Mouse (Mus musculus): ENCODE results near the gene Rad51b. TPM values are rescaled to one million over a fixed set of nuclear protein-coding genes. Genes with fewer than 3 reads are reported as not detected.

The Rad51b gene
- polyA plus RNA-seq, 1 experiment from 2014 or later = 7.1 TPM

DNA sequence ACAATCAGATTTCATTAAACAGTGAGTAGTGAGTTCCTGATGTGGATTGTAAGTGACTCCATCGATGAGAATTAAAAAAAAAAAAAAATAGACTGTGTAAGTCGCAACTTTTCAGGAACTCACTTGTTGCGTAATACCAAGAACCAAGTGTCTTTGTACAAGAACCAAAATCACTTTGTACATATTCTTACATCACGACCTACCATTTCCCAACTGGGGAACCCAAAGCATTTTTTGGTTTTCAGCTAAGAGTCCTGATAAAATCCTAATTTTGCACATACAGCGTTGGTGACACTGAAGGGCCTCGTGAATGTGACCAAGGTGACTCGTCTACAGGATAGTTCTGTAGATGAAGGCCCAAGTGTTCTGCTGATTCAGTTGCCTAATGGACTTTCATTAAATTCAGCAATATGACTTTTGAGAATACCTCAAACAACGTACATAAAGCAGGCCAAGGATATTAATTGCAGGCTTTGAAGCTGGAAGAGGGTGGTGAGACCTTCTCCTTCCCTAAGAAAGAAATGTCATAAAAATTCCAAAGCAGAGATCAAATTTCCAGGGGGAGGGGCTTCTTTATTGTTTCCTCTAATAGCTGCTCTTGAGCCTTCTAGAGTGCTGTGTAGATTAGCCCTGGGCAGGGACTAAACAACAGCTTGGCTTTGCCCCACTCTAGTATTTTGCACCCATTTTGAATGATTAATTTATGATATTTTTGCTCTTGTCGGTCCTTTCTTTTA lies 316.9 kb downstream of the Rad51b start:
- DNase-seq (ENCODE audit: extremely low spot score, low spot score) = no peak
- peak overlapping the region; percentile 78 for H3K27ac ChIP-seq
- peaks cover 70% of the 10 kb centered on the region for H3K4me1 ChIP-seq

GRCm38 (mm10) chr12:79614583-79614953 lies 317.5 kb downstream of the Rad51b start:
- Histone ChIP-seq H3K27me3 (ENCODE audit: poor library complexity, severe bottlenecking) (peaks cover 22% of the 10 kb centered on the region), H3K36me3 (replicated peaks) (no peaks in the 10 kb centered on the region), H3K27ac (peak overlapping the region; percentile 78), H3K4me1 (peaks cover 64% of the 10 kb centered on the region), H3K4me3 (no peak overlapping the region), H3K9me3 (no peaks in the 10 kb centered on the region)
- no peak for DNase-seq (ENCODE audit: extremely low spot score, low spot score)
- 85% methylated on average over 2 of the region's 2 CpGs for WGBS

More for the DNA sequence above, 316.9 kb downstream of the Rad51b start:
- Histone ChIP-seq H3K27me3 (ENCODE audit: poor library complexity, severe bottlenecking) (peaks cover 22% of the 10 kb centered on the region), H3K36me3 (replicated peaks) (no peaks in the 10 kb centered on the region), H3K4me3 (no peak overlapping the region), H3K9me3 (no peaks in the 10 kb centered on the region)
- WGBS = 83% methylated on average over 9 of the region's 9 CpGs

- Histone ChIP-seq H3K36me3 (replicated peaks) (no peaks in the 10 kb centered on the region), H3K4me1 (peaks cover 52% of the 10 kb centered on the region), H3K27ac (0 out of 2 replicates have a peak overlapping the region, but pooled peaks have one; percentile 30), H3K27me3 (ENCODE audit: poor library complexity, severe bottlenecking) (peaks cover 11% of the 10 kb centered on the region), H3K9me3 (no peaks in the 10 kb centered on the region), H3K4me3 (no peak overlapping the region)
- WGBS = 83% methylated on average over 5 of the region's 5 CpGs
- no peak for DNase-seq (ENCODE audit: extremely low spot score, low spot score)
These were observed 318.7 kb downstream of the Rad51b start for GRCm38 (mm10) chr12:79615717-79616316.

DNA sequence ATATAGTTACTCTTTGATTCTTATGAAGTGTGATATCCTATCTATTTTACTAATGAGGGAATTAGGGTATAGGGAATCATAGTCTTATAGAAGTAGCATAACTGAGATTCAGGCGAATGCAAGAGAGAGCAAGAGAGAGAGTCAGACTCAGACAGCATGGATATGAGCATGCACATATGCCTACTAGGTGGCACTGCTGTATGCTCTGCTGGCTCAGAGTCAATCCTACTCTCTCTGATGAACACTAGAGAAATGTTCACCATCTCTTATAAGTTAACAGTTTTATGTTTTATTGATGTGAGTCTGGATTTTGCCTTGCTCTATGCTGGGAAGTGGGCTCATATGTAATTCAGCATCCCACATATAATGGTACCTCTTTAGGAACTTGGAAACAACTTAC lies 321.9 kb downstream of the Rad51b start:
- H3K36me3 ChIP-seq (replicated peaks) = no peaks in the 10 kb centered on the region
- 0 out of 2 replicates have a peak, but pooled peaks cover 4% of the 10 kb centered on the region for H3K27me3 ChIP-seq (ENCODE audit: poor library complexity, severe bottlenecking)
- DNase-seq (ENCODE audit: extremely low spot score, low spot score) = no peak
- H3K27ac ChIP-seq = no peak overlapping the region
- peaks cover 32% of the 10 kb centered on the region for H3K4me1 ChIP-seq
- 89% methylated on average over 1 of the region's 1 CpGs for WGBS
- no peak overlapping the region for H3K4me3 ChIP-seq
- no peaks in the 10 kb centered on the region for H3K9me3 ChIP-seq

GRCm38 (mm10) chr12:79620693-79621092 lies 323.6 kb downstream of the Rad51b start:
- WGBS = 85% methylated on average over 5 of the region's 5 CpGs
- Histone ChIP-seq H3K36me3 (replicated peaks) (no peaks in the 10 kb centered on the region), H3K27me3 (ENCODE audit: poor library complexity, severe bottlenecking) (0 out of 2 replicates have a peak, but pooled peaks cover 4% of the 10 kb centered on the region), H3K4me1 (peaks cover 34% of the 10 kb centered on the region), H3K27ac (no peak overlapping the region), H3K9me3 (no peaks in the 10 kb centered on the region), H3K4me3 (no peak overlapping the region)
- no peak for DNase-seq (ENCODE audit: extremely low spot score, low spot score)

- H3K27ac ChIP-seq = peak overlapping the region; percentile 67; the same call in 1 of the 2 replicates
These were observed 326.2 kb downstream of the Rad51b start for GRCm38 (mm10) chr12:79623308-79623707.

DNA sequence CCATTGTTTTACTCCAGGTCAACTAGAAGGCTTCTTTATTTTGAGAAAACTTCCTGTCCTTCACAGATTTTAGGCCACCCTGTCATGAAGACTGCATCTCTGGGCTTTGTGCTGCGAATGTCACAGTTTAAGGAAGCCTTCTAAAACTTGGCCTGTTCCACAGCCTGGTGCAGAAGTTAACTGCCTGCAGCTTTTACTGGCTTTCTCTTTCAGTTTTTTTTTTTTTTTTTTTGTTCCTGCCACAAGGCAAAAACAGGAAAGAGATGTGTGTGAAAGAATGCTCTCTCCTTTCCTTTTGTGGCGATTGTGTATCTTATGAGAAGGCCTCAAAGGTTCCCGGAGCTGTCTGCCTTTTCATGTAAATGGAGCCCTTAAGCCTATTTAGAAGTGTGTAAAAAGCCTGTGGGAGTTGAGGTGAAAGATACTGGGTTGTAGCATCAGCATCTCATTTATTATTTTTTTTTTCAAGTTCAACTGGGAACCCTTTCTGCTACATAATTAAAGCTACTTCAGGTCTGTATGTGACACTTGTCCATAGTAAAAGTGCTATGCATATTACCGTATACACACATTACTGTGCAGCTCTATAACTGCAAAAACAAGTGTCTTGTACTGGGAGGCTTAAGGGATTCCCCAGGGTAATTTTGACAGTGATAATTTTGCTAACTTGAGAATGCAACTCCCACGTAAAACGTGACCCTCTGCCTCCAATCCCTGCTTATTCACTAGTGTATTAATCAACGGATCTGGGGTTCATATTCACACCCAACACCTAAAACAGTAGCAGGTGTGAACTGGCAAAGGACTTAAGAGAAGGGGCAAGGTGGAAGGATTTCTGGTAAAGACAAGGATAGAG lies 328.8 kb downstream of the Rad51b start:
- WGBS = 18% methylated on average over 7 of the region's 7 CpGs
- H3K4me1 ChIP-seq = peaks cover 54% of the 10 kb centered on the region
- 0 out of 2 replicates have a peak, but pooled peaks cover 4% of the 10 kb centered on the region for H3K27me3 ChIP-seq (ENCODE audit: poor library complexity, severe bottlenecking)
- no peak overlapping the region for H3K4me3 ChIP-seq
- H3K9me3 ChIP-seq = no peaks in the 10 kb centered on the region
- H3K27ac ChIP-seq = peak overlapping the region; percentile 75
- DNase-seq (ENCODE audit: extremely low spot score, low spot score) = no peak
- no peaks in the 10 kb centered on the region for H3K36me3 ChIP-seq (replicated peaks)

More at GRCm38 (mm10) chr12:79623308-79623707, 326.2 kb downstream of the Rad51b start:
- 0 out of 2 replicates have a peak, but pooled peaks cover 4% of the 10 kb centered on the region for H3K27me3 ChIP-seq (ENCODE audit: poor library complexity, severe bottlenecking)
- H3K4me1 ChIP-seq = peaks cover 45% of the 10 kb centered on the region
- no peaks in the 10 kb centered on the region for H3K9me3 ChIP-seq
- no peaks in the 10 kb centered on the region for H3K36me3 ChIP-seq (replicated peaks)
- WGBS = 88% methylated on average over 1 of the region's 1 CpGs
- DNase-seq (ENCODE audit: extremely low spot score, low spot score) = no peak
- no peak overlapping the region for H3K4me3 ChIP-seq

DNA sequence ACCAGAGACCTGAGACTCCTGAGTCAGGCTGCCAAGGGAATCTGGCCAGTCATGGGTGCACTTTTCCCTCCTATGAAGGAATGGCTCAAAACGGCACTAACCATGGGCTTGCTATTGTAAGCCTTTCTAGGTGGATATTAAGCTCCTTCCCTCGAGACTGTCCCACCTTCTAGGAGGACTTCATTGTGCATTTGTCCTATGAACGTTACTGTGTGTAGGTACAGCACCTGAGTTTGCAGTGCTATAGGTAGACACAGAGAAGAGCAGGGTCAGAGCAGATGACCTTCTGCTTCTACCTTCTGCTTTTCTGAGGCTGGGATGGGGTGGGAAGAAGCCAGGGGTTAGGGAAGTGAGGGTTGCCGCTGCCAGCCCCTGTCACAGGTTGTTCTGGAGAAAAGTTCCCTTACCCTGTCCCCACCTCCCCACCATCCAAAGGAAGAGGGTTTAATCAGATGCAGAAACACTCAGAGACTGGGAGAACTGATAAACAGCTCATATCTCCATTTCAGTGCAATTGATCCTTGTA lies 329.5 kb downstream of the Rad51b start:
- Histone ChIP-seq H3K4me3 (no peak overlapping the region), H3K27me3 (ENCODE audit: poor library complexity, severe bottlenecking) (0 out of 2 replicates have a peak, but pooled peaks cover 4% of the 10 kb centered on the region), H3K9me3 (no peaks in the 10 kb centered on the region), H3K36me3 (replicated peaks) (no peaks in the 10 kb centered on the region), H3K27ac (peak overlapping the region; percentile 75), H3K4me1 (peaks cover 54% of the 10 kb centered on the region)
- DNase-seq (ENCODE audit: extremely low spot score, low spot score) = no peak
- 42% methylated on average over 4 of the region's 4 CpGs for WGBS

GRCm38 (mm10) chr12:79627351-79628120 lies 330.5 kb downstream of the Rad51b start:
- DNase-seq (ENCODE audit: extremely low spot score, low spot score) = no peak
- Histone ChIP-seq H3K4me3 (no peak overlapping the region), H3K27me3 (ENCODE audit: poor library complexity, severe bottlenecking) (0 out of 2 replicates have a peak, but pooled peaks cover 4% of the 10 kb centered on the region), H3K27ac (peak overlapping the region; percentile 78), H3K36me3 (replicated peaks) (no peaks in the 10 kb centered on the region), H3K4me1 (peaks cover 54% of the 10 kb centered on the region), H3K9me3 (no peaks in the 10 kb centered on the region)
- 53% methylated on average over 4 of the region's 4 CpGs for WGBS

DNA sequence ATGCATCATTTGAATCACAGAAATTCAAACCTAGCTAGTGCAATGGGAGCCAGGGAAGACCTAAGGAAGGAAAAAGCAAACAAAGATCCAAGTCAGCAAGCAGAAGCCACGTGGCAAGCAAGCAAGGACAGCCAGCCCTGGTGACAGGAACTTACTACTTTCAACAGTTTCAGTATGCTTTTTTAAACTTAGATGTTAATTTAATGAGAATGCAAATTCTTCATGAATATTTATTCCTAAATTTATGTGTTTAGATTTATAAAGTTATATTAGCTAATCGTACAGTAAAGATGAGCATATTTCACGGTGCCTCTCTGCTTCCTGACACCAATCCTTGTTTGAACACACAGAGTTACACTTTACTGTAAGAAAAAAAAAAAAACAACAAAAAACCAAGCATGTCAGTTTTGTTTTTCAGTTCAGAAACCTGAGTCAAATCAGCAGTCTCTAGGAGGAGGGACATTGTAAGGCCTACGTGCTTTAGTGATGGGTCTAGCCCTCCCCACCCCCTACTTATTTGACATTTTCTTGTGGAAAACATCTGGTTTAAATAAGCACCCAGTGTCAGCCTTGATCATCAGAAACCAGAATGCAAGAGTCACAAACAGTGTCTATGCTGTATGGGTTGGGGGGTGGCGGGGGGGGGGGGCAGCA lies 331.2 kb downstream of the Rad51b start:
- H3K36me3 ChIP-seq (replicated peaks) = no peaks in the 10 kb centered on the region
- no peak for DNase-seq (ENCODE audit: extremely low spot score, low spot score)
- H3K4me3 ChIP-seq = no peak overlapping the region
- H3K27me3 ChIP-seq (ENCODE audit: poor library complexity, severe bottlenecking) = no peaks in the 10 kb centered on the region
- H3K4me1 ChIP-seq = peaks cover 54% of the 10 kb centered on the region
- H3K27ac ChIP-seq = peak overlapping the region; percentile 78
- no peaks in the 10 kb centered on the region for H3K9me3 ChIP-seq
- WGBS = 69% methylated on average over 5 of the region's 5 CpGs

- 92% methylated on average over 7 of the region's 7 CpGs for WGBS
- DNase-seq (ENCODE audit: extremely low spot score, low spot score) = no peak
- no peak overlapping the region for H3K4me3 ChIP-seq
- no peaks in the 10 kb centered on the region for H3K9me3 ChIP-seq
- H3K27ac ChIP-seq = no peak overlapping the region
- H3K4me1 ChIP-seq = peaks cover 37% of the 10 kb centered on the region
- no peaks in the 10 kb centered on the region for H3K27me3 ChIP-seq (ENCODE audit: poor library complexity, severe bottlenecking)
- no peaks in the 10 kb centered on the region for H3K36me3 ChIP-seq (replicated peaks)
These were observed 333.1 kb downstream of the Rad51b start for GRCm38 (mm10) chr12:79629945-79630850.

All from forebrain, embryonic 10.5 days (tissue).